Mouse (Mus musculus) T-helper 2 cell (primary cell): ENCODE results near the gene Gpha2.

Source experiments
- in situ Hi-C: fragments of 300-600 bp; cut with MboI, MseI; formaldehyde crosslinking; loops from one replicate; pipeline ENCODE4 v1.15.1; 2025; ENCODE audit warnings: high pct_unique_total_duplicates

Gpha2 gene

DNA sequence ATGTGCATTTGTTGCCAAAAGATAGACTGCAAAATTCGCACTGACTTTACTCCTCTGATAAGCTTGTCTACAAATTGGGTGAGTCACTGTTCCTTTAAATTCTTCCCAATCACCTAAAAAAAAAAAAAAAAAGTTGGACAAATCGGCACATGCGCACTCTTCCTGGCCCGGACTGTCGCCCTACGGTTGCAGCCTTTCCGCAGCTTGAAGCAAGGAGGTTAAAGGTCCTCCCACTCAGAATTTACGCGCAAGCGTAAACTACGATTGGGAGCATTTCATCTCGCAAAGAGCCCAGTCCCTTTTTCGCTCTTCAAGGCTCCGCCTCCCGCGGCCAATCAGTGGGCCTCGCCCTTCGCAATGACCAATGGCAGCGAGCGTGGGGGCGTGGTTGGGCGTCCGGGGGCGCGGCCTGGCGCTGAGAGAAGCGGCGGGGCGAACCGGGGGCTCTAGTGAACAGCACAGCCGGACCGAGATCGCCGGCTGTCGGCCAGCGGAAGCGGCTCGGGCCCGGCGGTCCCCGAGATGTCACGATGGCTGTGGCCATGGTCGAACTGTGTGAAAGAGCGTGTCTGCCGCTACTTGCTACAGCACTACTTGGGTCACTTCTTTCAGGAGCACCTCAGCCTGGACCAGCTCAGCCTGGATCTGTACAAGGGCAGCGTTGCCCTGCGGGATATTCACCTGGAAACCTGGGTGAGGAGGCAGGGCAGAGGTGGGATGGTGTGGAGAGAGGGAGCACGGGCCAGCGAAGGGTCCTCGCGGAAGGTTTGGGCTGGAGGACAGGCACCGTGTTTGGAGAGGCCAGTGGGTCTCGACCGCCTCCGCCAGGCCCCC, 15.3 kb downstream of the Gpha2 start, which contains the start of gene Atg2a:
Gene Atg2a (plus strand): TSS at position 395 of the 834 bp plus-strand sequence.
- in situ Hi-C loops = no loop called here

DNA sequence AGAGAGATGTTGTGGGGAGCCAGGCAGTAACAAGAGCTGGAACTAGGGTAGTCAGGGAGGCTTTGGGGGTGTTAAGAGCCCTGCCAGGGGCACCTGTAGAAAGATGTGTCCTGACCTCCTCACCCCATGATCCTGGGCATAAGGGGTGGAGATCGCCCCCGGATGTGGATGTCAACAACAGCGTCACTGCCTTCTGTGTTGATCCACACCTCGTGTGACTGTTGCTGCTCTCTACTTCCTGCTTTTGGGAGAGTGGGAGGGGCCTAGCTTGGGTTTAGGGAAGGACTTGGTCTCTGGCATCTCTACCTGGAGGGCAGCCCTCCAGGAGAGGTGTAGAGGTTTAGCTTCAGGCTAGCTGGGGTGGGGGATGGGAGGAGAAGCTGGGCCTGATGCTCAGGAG, 16.1 kb downstream of the Gpha2 start:
- in situ Hi-C loops = no loop called here

DNA sequence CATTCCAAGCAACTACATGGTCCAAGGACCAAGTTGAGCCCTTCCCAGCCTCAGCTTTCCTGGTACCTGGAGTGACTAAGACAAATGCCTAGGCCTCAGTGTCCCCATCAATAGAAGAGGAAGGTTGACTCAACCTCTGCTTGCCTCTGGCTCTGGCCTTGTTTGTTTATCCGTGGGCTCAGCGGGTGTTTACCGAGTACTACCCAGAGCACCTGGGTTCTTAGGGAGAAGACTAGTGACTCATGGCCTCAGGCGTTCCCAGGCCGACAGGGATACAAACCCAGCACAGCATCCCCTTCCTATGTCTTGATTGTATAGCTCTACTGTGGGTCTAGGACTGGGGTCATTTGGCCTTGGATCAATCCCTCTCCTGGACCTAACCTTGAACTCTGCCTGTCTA, 17.0 kb downstream of the Gpha2 start:
- in situ Hi-C loops = no loop called here

GRCm38 (mm10) chr19:6245806-6246205, 19.6 kb downstream of the Gpha2 start:
- in situ Hi-C loops = no loop called here

DNA sequence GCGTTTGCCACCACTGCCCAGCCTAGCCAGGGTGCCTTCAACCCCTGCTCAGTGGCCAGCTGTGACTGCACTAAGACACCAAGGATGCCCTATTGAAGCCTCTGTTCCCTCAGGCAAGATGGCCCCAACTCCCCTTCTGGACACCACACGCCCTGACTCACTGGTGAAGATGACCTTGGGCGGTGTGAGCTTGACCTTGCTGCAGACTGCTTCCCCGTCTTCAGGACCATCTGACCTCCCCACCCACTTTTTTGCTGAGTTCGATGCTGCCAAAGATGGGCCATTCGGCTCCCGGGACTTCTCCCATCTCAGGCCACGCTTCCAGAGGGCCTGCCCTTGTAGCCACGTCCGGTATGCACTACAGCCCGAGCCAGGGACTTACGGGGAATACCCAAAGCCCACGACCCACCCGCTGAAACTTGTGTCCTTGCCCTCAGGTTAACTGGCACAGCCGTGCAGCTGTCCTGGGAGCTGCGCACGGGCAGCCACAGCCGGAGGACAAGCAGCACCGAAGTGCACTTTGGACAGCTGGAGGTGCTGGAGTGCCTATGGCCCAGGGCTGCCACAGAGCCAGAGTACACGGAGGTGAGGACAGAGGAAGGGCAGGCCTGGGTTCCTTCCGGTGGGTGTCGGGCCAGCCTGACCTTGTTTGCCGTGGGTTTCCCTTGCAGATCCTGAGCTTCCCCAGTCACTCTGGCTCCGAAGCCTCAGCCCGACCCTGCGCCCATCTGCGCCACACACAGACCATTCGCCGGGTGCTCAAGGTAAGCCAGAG, 21.5 kb downstream of the Gpha2 start:
- in situ Hi-C loops = no loop called here

DNA sequence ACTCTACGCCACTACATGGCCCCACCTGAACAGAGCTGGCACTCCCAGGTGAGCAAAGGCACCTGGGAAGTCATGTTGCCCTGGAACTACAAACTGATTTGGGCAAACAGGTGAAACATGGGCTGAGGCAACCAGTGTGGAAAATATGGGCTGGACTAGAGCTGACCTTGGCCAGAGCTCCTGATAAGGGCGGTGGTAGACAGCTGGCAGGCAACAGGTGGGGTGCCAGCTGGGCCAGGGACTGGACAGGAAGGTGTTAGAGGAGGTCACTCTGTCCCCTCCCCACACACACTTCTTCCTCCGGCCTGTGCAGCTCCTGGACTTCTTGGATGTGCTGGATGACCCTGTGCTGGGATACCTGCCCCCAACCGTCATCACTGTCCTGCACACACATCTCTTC, 26.8 kb downstream of the Gpha2 start:
- in situ Hi-C loops = loop anchor here (5.0 kb wide), 1 partner anchor 81 kb away; no protein-coding TSS in a partner anchor

DNA sequence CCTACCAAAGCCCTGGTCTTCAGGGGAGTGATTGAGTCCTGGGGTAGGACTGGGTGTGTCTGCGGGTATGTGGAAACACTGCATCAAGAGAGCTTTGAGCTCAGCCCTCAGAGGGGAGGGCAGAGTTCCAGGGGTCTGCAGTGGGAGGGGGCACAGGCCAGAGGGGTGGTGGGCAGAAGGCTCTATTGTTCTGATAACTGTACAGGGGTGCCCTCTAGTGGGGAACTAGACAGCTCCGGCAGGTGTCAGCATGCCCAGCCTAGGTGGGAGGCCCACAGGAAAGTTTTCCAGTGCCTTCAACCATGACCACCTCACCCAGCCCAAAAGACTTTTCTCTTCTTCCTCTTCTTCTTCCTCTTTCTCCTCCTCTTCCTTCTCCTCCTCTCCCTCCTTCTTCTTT, 34.2 kb downstream of the Gpha2 start:
- in situ Hi-C loops = no loop called here

DNA sequence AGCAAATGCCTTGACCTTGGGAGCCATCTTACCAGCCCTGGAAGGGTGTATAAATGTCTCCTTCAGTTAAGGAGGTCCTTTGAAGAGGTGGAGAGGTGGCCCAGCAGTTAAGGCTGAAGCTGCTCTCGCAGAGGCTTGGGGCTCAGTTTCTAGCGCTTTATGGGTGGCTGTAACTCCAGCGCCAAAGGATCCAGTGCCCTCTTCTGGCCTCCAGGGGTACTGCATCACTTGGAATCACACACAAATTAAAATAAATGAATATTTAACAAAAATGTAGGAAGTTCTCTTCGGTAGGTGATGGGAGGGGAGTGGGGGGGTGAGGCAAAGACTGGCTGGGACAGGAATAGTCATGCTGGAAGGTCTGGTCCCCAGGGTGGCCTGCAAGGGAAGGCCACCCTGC, 34.8 kb downstream of the Gpha2 start:
- in situ Hi-C loops = no loop called here

DNA sequence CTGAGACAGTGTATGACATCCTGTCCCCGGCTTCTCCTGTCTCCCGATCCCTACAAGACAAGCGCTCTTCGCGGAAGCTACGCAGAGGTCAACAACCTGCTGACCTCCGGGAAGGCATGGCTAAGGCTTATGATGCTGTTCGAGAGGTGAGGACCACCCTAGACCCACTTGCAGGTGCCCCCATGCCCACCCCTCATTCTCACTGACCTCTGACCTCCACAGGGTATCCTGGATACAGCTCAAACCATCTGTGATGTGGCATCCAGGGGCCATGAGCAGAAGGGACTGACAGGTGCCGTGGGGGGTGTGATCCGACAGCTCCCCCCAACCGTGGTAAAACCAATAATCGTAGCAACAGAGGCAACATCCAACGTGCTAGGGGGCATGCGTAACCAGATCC, 35.2 kb downstream of the Gpha2 start:
- in situ Hi-C loops = no loop called here

DNA sequence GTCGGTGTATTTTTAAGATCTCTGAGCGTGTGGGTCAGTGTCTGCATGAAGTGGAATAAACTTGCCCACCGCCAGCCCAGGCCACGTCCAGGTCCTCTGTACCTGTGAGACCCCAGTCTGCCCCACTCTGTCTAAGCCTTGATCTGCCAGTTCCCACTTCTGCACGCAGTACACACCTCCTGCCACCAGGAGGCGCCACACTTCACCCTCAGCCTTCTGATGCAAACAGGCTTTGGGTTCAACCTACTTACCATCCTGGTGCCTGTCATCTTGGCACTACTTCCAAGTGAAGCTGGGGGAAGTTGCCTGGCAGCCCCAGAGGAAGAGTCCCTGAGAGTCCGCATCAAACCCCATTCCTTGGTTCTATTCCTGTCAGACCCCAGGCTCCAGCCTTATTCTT, 36.0 kb downstream of the Gpha2 start:
- in situ Hi-C loops = no loop called here

- in situ Hi-C loops = no loop called here
Observed at GRCm38 (mm10) chr19:6262839-6263433, 36.8 kb downstream of the Gpha2 start.

- in situ Hi-C loops = no loop called here
Observed at GRCm38 (mm10) chr19:6264200-6264599, 38.0 kb downstream of the Gpha2 start.

DNA sequence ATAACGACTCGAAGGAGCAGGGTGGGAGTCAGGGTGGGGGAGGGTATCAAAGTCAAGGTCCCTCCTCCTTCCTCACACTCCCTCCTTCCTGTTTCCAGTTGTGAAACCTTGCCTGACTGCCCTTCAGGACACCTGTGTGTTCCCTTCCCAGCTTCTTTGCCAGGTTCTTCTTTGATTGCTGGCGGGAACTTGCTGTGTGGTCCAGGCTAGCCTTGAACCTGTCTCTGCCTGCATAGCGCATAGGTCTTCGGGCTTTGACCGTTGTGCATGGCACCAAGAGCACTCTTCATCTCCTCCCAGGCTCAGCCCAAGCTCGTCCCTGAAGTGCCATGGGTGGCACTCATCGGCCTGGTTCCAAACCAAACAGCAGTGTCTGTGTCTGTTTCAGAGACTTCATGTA, 38.8 kb downstream of the Gpha2 start:
- in situ Hi-C loops = no loop called here

DNA sequence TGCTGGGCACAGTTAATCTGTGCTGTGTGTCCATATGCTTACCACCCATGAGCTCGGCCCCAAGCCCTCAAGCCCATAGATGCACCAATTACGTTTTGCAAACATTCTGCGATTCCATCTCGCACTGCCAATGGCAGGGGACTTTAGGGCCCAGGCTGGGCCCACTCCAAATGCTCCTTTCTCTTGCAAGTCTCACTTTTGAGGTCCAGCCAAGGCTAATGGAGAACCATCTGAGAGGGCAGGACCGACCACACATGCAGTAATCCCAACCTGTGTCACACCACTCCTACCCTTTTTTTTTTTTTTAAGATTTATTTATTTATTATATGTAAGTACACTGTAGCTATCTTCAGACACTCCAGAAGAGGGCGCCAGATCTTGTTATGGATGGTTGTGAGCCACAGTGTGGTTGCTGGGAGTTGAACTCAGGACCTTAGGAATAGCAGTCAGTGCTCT, 39.6 kb downstream of the Gpha2 start:
- in situ Hi-C loops = no loop called here

DNA sequence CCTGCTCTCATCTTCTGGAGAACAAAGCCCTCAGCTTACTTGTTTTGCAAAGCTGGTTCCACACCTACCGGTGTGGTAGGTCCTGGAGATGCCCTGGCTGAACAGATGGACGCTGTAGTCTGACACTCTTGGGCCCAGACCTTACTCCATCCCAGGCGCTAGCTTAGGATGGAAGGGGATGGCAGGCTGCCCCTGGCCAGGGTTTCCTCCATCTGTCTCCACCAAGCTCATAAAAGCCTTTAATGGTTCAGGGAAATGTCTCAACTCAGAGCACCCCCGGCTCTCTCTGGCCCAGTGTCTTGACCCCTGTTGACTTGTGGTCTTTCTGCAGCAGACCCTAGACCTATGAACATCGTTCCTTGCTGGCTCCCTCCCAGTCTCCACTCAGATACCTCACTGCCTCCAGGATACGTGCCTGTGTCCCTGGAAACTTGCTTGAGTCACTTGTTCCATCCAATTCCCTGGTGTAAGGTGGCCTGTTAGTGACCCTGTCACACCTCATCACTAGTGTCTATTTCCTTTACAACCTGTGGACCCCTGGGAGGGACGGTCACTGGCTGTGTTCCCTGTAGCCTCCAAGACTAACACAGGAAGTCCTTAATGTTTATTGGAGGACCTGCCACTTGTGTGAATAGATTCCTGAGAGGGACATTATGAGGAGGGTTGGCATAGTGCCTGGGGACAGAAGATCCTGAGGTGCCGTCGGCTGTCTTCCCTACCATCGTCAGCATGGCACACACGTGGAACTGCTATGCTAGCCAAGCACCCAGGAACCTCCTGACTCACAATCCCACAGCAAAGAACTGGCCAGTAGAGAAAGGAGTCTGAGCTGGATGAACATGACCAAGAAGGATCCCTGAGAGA, 41.4 kb downstream of the Gpha2 start:
- in situ Hi-C loops = no loop called here

DNA sequence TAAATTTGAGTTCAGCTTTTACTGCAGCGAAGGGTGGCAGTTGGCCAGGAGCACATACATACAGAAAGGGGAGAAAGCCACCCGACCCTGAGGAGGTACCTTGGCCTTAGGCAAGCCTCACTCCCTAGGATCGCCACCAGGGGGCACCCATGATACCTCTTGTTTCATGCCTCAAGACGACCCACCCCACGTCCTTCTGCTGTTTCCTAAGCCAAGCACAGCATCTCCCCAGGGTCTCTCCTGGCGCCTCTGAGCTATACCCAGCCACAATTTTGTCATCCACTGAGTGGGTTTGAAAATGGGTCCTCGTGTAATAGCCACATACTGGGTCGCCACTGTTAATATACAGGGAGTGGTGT, 42.0 kb downstream of the Gpha2 start:
- in situ Hi-C loops = no loop called here

GRCm38 (mm10) chr19:6268670-6269132, 42.5 kb downstream of the Gpha2 start:
- in situ Hi-C loops = no loop called here

GRCm38 (mm10) chr19:6269798-6270475, 43.8 kb downstream of the Gpha2 start:
- in situ Hi-C loops = loop anchor here (5.0 kb wide), 2 partner anchors 37 to 67 kb away; partner anchors contain the start of gene Cdc42bpg

DNA sequence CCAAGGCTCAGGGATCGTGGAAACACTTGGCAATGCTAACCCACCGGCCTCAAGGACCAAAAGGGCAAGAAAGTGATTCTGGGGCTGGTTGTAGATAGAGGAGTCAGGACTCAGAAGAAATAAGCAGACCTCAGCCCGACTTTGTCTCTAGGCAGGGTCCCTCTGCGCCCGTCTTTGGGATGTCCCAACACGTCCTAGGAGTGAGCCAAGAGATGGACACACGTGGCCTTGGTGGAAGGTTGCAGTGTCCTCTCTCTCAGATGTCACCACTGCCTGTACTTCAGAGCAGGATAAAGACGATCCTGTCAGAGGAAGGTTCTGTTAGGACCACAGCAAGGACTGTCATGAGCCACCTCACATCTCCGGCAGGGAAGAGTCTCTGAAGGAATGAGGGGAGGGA, 44.5 kb downstream of the Gpha2 start:
- in situ Hi-C loops = loop anchor here (5.0 kb wide), 2 partner anchors 37 to 67 kb away; partner anchors contain the start of gene Cdc42bpg

DNA sequence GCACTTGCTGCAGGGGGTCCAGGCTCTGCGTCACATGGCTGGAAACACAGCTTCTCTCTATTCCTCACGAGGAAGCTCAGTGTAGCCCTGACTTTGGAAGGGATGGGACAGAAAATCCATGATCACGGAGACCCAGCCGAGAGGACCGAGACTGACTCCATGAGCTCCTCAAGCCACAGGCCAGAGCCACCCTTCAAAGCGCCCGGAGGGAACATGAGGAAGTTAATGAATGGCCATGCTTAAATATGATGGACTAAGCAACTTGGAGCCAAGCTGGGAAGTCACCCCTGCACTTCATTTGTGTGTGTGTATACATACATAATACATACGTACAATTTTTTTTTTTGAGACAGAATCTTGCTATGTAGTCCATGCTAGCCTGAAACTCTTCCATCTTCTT, 45.0 kb downstream of the Gpha2 start:
- in situ Hi-C loops = loop anchor here (5.0 kb wide), 2 partner anchors 36 to 66 kb away; partner anchors contain the start of gene Cdc42bpg
